In the genomic region with DNA sequence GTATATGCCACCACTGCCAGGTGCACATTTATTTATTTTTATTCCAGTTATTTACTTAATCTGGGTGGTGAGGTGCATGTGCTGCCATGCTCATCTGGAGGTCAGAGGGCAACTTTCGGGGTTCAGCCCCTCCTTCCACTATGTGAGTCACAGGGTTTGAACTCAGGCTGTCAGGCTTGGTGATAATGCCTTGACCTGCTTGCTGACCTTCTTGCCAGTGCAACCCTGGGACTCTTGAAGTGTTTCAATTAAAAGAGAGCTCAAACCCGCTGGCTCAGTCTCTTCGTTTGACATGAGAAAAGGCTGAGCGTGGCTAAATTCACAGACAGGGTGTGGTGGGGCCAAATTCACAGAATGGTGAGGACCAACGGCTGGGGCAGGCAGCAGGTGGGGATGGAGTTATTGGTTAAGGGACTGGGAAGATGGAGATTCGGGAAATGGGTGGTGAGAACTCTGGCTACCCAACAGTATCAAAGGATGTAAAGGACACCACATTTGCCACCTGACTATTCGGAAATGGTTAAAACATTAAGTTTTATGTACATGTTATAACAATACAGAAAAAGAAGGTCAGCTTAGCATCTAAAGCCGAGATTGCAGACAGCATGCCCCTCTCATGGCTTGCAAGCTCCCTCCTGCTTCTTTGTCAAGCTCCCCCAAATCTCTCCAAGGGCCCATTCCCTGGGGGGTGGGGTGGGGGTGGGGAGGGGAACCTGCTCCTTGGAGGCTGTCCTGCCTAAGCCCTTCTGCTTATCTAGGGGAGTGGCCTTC, we compare ENCODE assay signal across 15 mouse cellular contexts. TPM values are rescaled to one million over a fixed set of nuclear protein-coding genes. Genes with fewer than 3 reads are reported as not detected.
DNase-seq lines count a peak whose midpoint lies in the region; ATAC-seq and TF ChIP-seq lines count a peak whose summit lies in the region.
"Had no signal": no experiment of that assay in that cellular context is flagged by ENCODE, and none has a peak within 500 bp of the region (broad histone marks: within the 10 kb centered on the region; RNA-seq: fewer than 3 reads in every experiment).

No protein-coding gene starts in this region.

- no peak for ATAC-seq in heart, embryonic 16.5 days (replicated peaks; ENCODE audit: extremely low read depth, insufficient read depth, low FRiP score)
- no peak for ATAC-seq in stomach, embryonic 16.5 days (ENCODE audit: insufficient read depth, low FRiP score)
- ATAC-seq in stomach, postnatal 0 days (ENCODE audit: low FRiP score, low TSS enrichment): no peak
- ATAC-seq in monocyte, adult 5-6 weeks (replicated peaks; ENCODE audit: insufficient number of reproducible peaks, low FRiP score, low TSS enrichment, poor library complexity, severe bottlenecking): no peak
- ATAC-seq in forebrain, embryonic 12.5 days (ENCODE audit: low FRiP score): no peak

- H3K4me3 ChIP-seq in heart, embryonic 16.5 days (ENCODE audit: low read length): no peak overlapping the region
- no peak overlapping the region for H3K4me3 ChIP-seq in stomach, embryonic 16.5 days (replicated peaks; ENCODE audit: low read length)
- no peak overlapping the region for H3K4me3 ChIP-seq in stomach, postnatal 0 days (ENCODE audit: low read depth, low read length)
- no peak overlapping the region for H3K4me3 ChIP-seq in forebrain, embryonic 12.5 days (replicated peaks)
- H3K4me3 ChIP-seq: erythroblast, embryonic 14.5 days; liver, embryonic 13.5 days had no signal

- peaks cover 24% of the 10 kb centered on the region for H3K4me1 ChIP-seq in heart, embryonic 16.5 days (ENCODE audit: control insufficient read depth, insufficient read depth, low read length)
- H3K4me1 ChIP-seq in stomach, embryonic 16.5 days (ENCODE audit: control insufficient read depth, insufficient read depth, low read length): peaks cover 11% of the 10 kb centered on the region
- H3K4me1 ChIP-seq in stomach, postnatal 0 days (replicated peaks; ENCODE audit: control insufficient read depth, insufficient read depth): no peaks in the 10 kb centered on the region
- peaks cover 19% of the 10 kb centered on the region for H3K4me1 ChIP-seq in forebrain, embryonic 12.5 days

- H3K36me3 ChIP-seq in heart, embryonic 16.5 days (ENCODE audit: control insufficient read depth, insufficient read depth): peaks cover 3% of the 10 kb centered on the region; the same call in 1 of the 2 replicates
- no peaks in the 10 kb centered on the region for H3K36me3 ChIP-seq in stomach, embryonic 16.5 days (ENCODE audit: control insufficient read depth, insufficient read depth, low read length)
- H3K36me3 ChIP-seq in stomach, postnatal 0 days (ENCODE audit: control insufficient read depth, insufficient read depth, low read length): no peaks in the 10 kb centered on the region
- no peaks in the 10 kb centered on the region for H3K36me3 ChIP-seq in forebrain, embryonic 12.5 days (replicated peaks)
- H3K36me3 ChIP-seq: liver, embryonic 13.5 days had no signal

- no peak for TF ChIP-seq EP300 in stomach, postnatal 0 days (optimal IDR thresholded peaks at IDR 0.05)

- peak overlapping the region; percentile 30; the same call in 1 of the 2 replicates for H3K27ac ChIP-seq in heart, embryonic 16.5 days (ENCODE audit: low read length)
- no peak overlapping the region for H3K27ac ChIP-seq in stomach, embryonic 16.5 days (ENCODE audit: low read length)
- no peak overlapping the region for H3K27ac ChIP-seq in stomach, postnatal 0 days (replicated peaks)
- no peak overlapping the region for H3K27ac ChIP-seq in forebrain, embryonic 12.5 days
- H3K27ac ChIP-seq: liver, embryonic 13.5 days had no signal

- no peaks in the 10 kb centered on the region for H3K27me3 ChIP-seq in heart, embryonic 16.5 days (ENCODE audit: control insufficient read depth, insufficient read depth, low read length)
- H3K27me3 ChIP-seq in stomach, embryonic 16.5 days (ENCODE audit: control insufficient read depth, insufficient read depth, low read length): no peaks in the 10 kb centered on the region
- no peaks in the 10 kb centered on the region for H3K27me3 ChIP-seq in stomach, postnatal 0 days (ENCODE audit: control insufficient read depth, insufficient read depth, low read length)
- no peaks in the 10 kb centered on the region for H3K27me3 ChIP-seq in forebrain, embryonic 12.5 days
- H3K27me3 ChIP-seq: liver, embryonic 13.5 days had no signal

- 59% methylated on average over 8 of the region's 8 CpGs for WGBS in heart, embryonic 16.5 days
- 40% methylated on average over 8 of the region's 8 CpGs for WGBS in stomach, embryonic 16.5 days
- 41% methylated on average over 8 of the region's 8 CpGs for WGBS in stomach, postnatal 0 days
- WGBS in forebrain, embryonic 12.5 days: 30% methylated on average over 8 of the region's 8 CpGs

- 0 out of 2 replicates have a peak overlapping the region, but pooled peaks have one; percentile 13 for H3K9ac ChIP-seq in heart, embryonic 16.5 days (ENCODE audit: low read length)
- H3K9ac ChIP-seq in stomach, embryonic 16.5 days (ENCODE audit: low read length): 0 out of 2 replicates have a peak overlapping the region, but pooled peaks have one; percentile 8
- no peak overlapping the region for H3K9ac ChIP-seq in stomach, postnatal 0 days (ENCODE audit: low read length)
- H3K9ac ChIP-seq in forebrain, embryonic 12.5 days: no peak overlapping the region
- H3K9ac ChIP-seq: liver, embryonic 13.5 days had no signal

- no peak for TF ChIP-seq CTCF in stomach, postnatal 0 days (IDR thresholded peaks at IDR 0.05; ENCODE audit: low read depth)

- no peak overlapping the region for H3K4me2 ChIP-seq in heart, embryonic 16.5 days (ENCODE audit: low read depth, low read length)
- no peak overlapping the region for H3K4me2 ChIP-seq in stomach, embryonic 16.5 days (ENCODE audit: low read depth, low read length)
- no peak overlapping the region for H3K4me2 ChIP-seq in stomach, postnatal 0 days (replicated peaks; ENCODE audit: low read depth)
- no peak overlapping the region for H3K4me2 ChIP-seq in forebrain, embryonic 12.5 days
- H3K4me2 ChIP-seq: liver, embryonic 13.5 days had no signal

- H3K9me3 ChIP-seq in heart, embryonic 16.5 days (replicated peaks; ENCODE audit: control insufficient read depth, low read length): no peaks in the 10 kb centered on the region
- H3K9me3 ChIP-seq in stomach, embryonic 16.5 days (replicated peaks; ENCODE audit: control insufficient read depth, low read length): no peaks in the 10 kb centered on the region
- H3K9me3 ChIP-seq in stomach, postnatal 0 days (ENCODE audit: control insufficient read depth, low read length): no peaks in the 10 kb centered on the region
- no peaks in the 10 kb centered on the region for H3K9me3 ChIP-seq in forebrain, embryonic 12.5 days
- H3K9me3 ChIP-seq: liver, embryonic 13.5 days had no signal

- DNase-seq in adrenal gland, postnatal 36 days: peak; percentile 7 to 26
- no peak for DNase-seq in adrenal gland, postnatal 25 days
- no peak for DNase-seq in heart, postnatal 10 days
- no peak for DNase-seq in stomach, postnatal 0 days (ENCODE audit: low spot score)
- DNase-seq: adrenal gland, adult 8-10 months; cerebellum, adult 9-11 months; embryo, embryonic 11 days; kidney, adult 9 months; layer of hippocampus, postnatal 36 days; liver, embryonic 13.5 days had no signal

- intact Hi-C loops in heart, postnatal 10 days (cut with DNase I): no loop called here

RNA-seq across cellular contexts. Expression of gene Tex2, which starts 56.1 kb away (rescaled TPM):
- 10 to 100 TPM; 52.3 to 54.4 TPM for total RNA-seq in adrenal gland, postnatal 36 days (2021)
- total RNA-seq in adrenal gland, postnatal 25 days (2021): 45.0 and 45.5 TPM in 2 replicates
- 14.2 and 15.0 TPM in 2 replicates for polyA plus RNA-seq in heart, embryonic 16.5 days (2015; fragmentation: Nextera tagmentation; extraction: Ambion mirVana)
- 10 to 100 TPM; 40.1 to 40.3 TPM for total RNA-seq in heart, postnatal 10 days (2021)
- polyA plus RNA-seq in stomach, embryonic 16.5 days (2015; fragmentation: Nextera tagmentation; extraction: Ambion mirVana): 13.1 and 15.2 TPM in 2 replicates
- 11.6 and 12.1 TPM in 2 replicates for polyA plus RNA-seq in stomach, postnatal 0 days (2015; fragmentation: Nextera tagmentation; extraction: Ambion mirVana)
- 15.4 to 24.3 TPM (median 17.8 TPM) in 3 replicates for total RNA-seq in monocyte, adult 5-6 weeks (2017)
- 10.5 and 10.7 TPM in 2 replicates for polyA plus RNA-seq in forebrain, embryonic 12.5 days (2016; fragmentation: Nextera tagmentation; extraction: Ambion mirVana)

Comparison
In these comparisons a context has a peak if more than half of its experiments do, and no peak if none do; other contexts are left out.
1. DNase-seq: peak in adrenal gland, postnatal 36 days (2 of 2); none in adrenal gland, postnatal 25 days (single experiment), heart, postnatal 10 days (0 of 2) and stomach, postnatal 0 days (single experiment).
2. H3K9ac ChIP-seq: peak in heart, embryonic 16.5 days (single experiment) and stomach, embryonic 16.5 days (single experiment); none in stomach, postnatal 0 days (single experiment) and forebrain, embryonic 12.5 days (single experiment).